Mouse (Mus musculus): ENCODE data around the gene Trhr2. TPM values are rescaled to one million over a fixed set of nuclear protein-coding genes. Genes with fewer than 3 reads are reported as not detected.
A peak's percentile ranks its signal among the peaks of the same experiment; 100 is the strongest.

The Trhr2 gene
- polyA plus RNA-seq, 1 experiment = not detected

GRCm38 (mm10) chr8:122343341-122343740 is 17.2 kb downstream of the Trhr2 start:
- Histone ChIP-seq H3K4me3 (ENCODE audit: insufficient read depth, low read depth, low read length) (0 out of 2 replicates have a peak overlapping the region, but pooled peaks have one; percentile 8), H3K27ac (replicated peaks; ENCODE audit: low read depth, low read length) (no peak overlapping the region), H3K4me1 (ENCODE audit: control insufficient read depth, insufficient read depth, insufficient read length, low read length) (0 out of 2 replicates have a peak, but pooled peaks cover 3% of the 10 kb centered on the region)

- no peak overlapping the region for H3K27ac ChIP-seq (replicated peaks; ENCODE audit: low read depth, low read length)
These were observed 17.7 kb downstream of the Trhr2 start for GRCm38 (mm10) chr8:122342806-122343209.

GRCm38 (mm10) chr8:122342362-122342761 is 18.2 kb downstream of the Trhr2 start:
- Histone ChIP-seq H3K27ac (replicated peaks; ENCODE audit: low read depth, low read length) (no peak overlapping the region), H3K4me1 (ENCODE audit: control insufficient read depth, insufficient read depth, insufficient read length, low read length) (0 out of 2 replicates have a peak, but pooled peaks cover 3% of the 10 kb centered on the region), H3K4me3 (ENCODE audit: insufficient read depth, low read depth, low read length) (no peak overlapping the region)

More at GRCm38 (mm10) chr8:122342806-122343209, 17.7 kb downstream of the Trhr2 start:
- H3K4me3 ChIP-seq (ENCODE audit: insufficient read depth, low read depth, low read length) = 0 out of 2 replicates have a peak overlapping the region, but pooled peaks have one; percentile 8
- H3K4me1 ChIP-seq (ENCODE audit: control insufficient read depth, insufficient read depth, insufficient read length, low read length) = 0 out of 2 replicates have a peak, but pooled peaks cover 3% of the 10 kb centered on the region

- H3K4me3 ChIP-seq (ENCODE audit: insufficient read depth, low read depth, low read length) = no peak overlapping the region
- no peak overlapping the region for H3K27ac ChIP-seq (replicated peaks; ENCODE audit: low read depth, low read length)
These were observed 18.8 kb downstream of the Trhr2 start for GRCm38 (mm10) chr8:122341790-122342189.

GRCm38 (mm10) chr8:122340761-122341160 is 19.8 kb downstream of the Trhr2 start:
- H3K4me3 ChIP-seq (ENCODE audit: insufficient read depth, low read depth, low read length) = no peak overlapping the region
- no peak overlapping the region for H3K27ac ChIP-seq (replicated peaks; ENCODE audit: low read depth, low read length)
- 0 out of 2 replicates have a peak, but pooled peaks cover 3% of the 10 kb centered on the region for H3K4me1 ChIP-seq (ENCODE audit: control insufficient read depth, insufficient read depth, insufficient read length, low read length)

More at GRCm38 (mm10) chr8:122341790-122342189, 18.8 kb downstream of the Trhr2 start:
- H3K4me1 ChIP-seq (ENCODE audit: control insufficient read depth, insufficient read depth, insufficient read length, low read length) = 0 out of 2 replicates have a peak, but pooled peaks cover 3% of the 10 kb centered on the region

GRCm38 (mm10) chr8:122338852-122339251 is 21.7 kb downstream of the Trhr2 start:
- Histone ChIP-seq H3K4me1 (ENCODE audit: control insufficient read depth, insufficient read depth, insufficient read length, low read length) (no peaks in the 10 kb centered on the region), H3K4me3 (ENCODE audit: insufficient read depth, low read depth, low read length) (no peak overlapping the region), H3K27ac (replicated peaks; ENCODE audit: low read depth, low read length) (no peak overlapping the region)

- 0 out of 2 replicates have a peak, but pooled peaks cover under 1% of the 10 kb centered on the region for H3K4me1 ChIP-seq (ENCODE audit: control insufficient read depth, insufficient read depth, insufficient read length, low read length)
- no peak overlapping the region for H3K27ac ChIP-seq (replicated peaks; ENCODE audit: low read depth, low read length)
- H3K4me3 ChIP-seq (ENCODE audit: insufficient read depth, low read depth, low read length) = peak overlapping the region; percentile 50; the same call in 1 of the 2 replicates
These were observed 24.2 kb downstream of the Trhr2 start for GRCm38 (mm10) chr8:122336251-122336910.

GRCm38 (mm10) chr8:122335638-122336250 is 24.8 kb downstream of the Trhr2 start:
- Histone ChIP-seq H3K4me1 (ENCODE audit: control insufficient read depth, insufficient read depth, insufficient read length, low read length) (peaks cover 4% of the 10 kb centered on the region; the same call in 1 of the 2 replicates), H3K27ac (replicated peaks; ENCODE audit: low read depth, low read length) (no peak overlapping the region), H3K4me3 (ENCODE audit: insufficient read depth, low read depth, low read length) (peak overlapping the region; percentile 50; the same call in 1 of the 2 replicates)

- Histone ChIP-seq H3K27ac (replicated peaks; ENCODE audit: low read depth, low read length) (no peak overlapping the region), H3K4me3 (ENCODE audit: insufficient read depth, low read depth, low read length) (no peak overlapping the region), H3K4me1 (ENCODE audit: control insufficient read depth, insufficient read depth, insufficient read length, low read length) (peaks cover 8% of the 10 kb centered on the region; the same call in 1 of the 2 replicates)
These were observed 25.6 kb downstream of the Trhr2 start for GRCm38 (mm10) chr8:122334791-122335490.

GRCm38 (mm10) chr8:122333531-122333930 is 27.0 kb downstream of the Trhr2 start:
- Histone ChIP-seq H3K4me3 (ENCODE audit: insufficient read depth, low read depth, low read length) (no peak overlapping the region), H3K27ac (replicated peaks; ENCODE audit: low read depth, low read length) (no peak overlapping the region), H3K4me1 (ENCODE audit: control insufficient read depth, insufficient read depth, insufficient read length, low read length) (peaks cover 8% of the 10 kb centered on the region; the same call in 1 of the 2 replicates)

GRCm38 (mm10) chr8:122332753-122333506 is 27.6 kb downstream of the Trhr2 start:
- Histone ChIP-seq H3K4me3 (ENCODE audit: insufficient read depth, low read depth, low read length) (no peak overlapping the region), H3K4me1 (ENCODE audit: control insufficient read depth, insufficient read depth, insufficient read length, low read length) (peaks cover 8% of the 10 kb centered on the region; the same call in 1 of the 2 replicates), H3K27ac (replicated peaks; ENCODE audit: low read depth, low read length) (no peak overlapping the region)

GRCm38 (mm10) chr8:122331134-122331523 is 29.4 kb downstream of the Trhr2 start:
- Histone ChIP-seq H3K4me3 (ENCODE audit: insufficient read depth, low read depth, low read length) (no peak overlapping the region), H3K4me1 (ENCODE audit: control insufficient read depth, insufficient read depth, insufficient read length, low read length) (peaks cover 8% of the 10 kb centered on the region; the same call in 1 of the 2 replicates), H3K27ac (replicated peaks; ENCODE audit: low read depth, low read length) (peak overlapping the region; percentile 53)

GRCm38 (mm10) chr8:122330446-122331133 is 30.0 kb downstream of the Trhr2 start:
- Histone ChIP-seq H3K4me3 (ENCODE audit: insufficient read depth, low read depth, low read length) (no peak overlapping the region), H3K27ac (replicated peaks; ENCODE audit: low read depth, low read length) (peak overlapping the region; percentile 50), H3K4me1 (ENCODE audit: control insufficient read depth, insufficient read depth, insufficient read length, low read length) (peaks cover 8% of the 10 kb centered on the region; the same call in 1 of the 2 replicates)

Measured in brown adipose tissue, adult 24 weeks (tissue).